ENCODE assay signal across 20 mouse cellular contexts in genomic region chr10:87913852-87914251, GRCm38 (mm10). TPM values are rescaled to one million over a fixed set of nuclear protein-coding genes. Genes with fewer than 3 reads are reported as not detected.
DNase-seq lines count a peak whose midpoint lies in the region; ATAC-seq and TF ChIP-seq lines count a peak whose summit lies in the region.
"Had no signal": no experiment of that assay in that cellular context is flagged by ENCODE, and none has a peak within 500 bp of the region (broad histone marks: within the 10 kb centered on the region; RNA-seq: fewer than 3 reads in every experiment).

No protein-coding gene starts in this region.

- ATAC-seq in liver, embryonic 12.5 days = no peak
- ATAC-seq: activated CD4-positive, CD25-positive, alpha-beta regulatory T cell, adult 4 months; CD4-positive, CD25-positive, alpha-beta regulatory T cell, adult 4 months; Patski had no signal

- TF ChIP-seq CTCF in liver, adult 2 months (IDR thresholded peaks at IDR 0.05; ENCODE audit: low read depth, low read length) = no peak

- WGBS in liver, adult 2 months = 49% methylated on average over 3 of the region's 3 CpGs
- WGBS in liver, embryonic 12.5 days (ENCODE audit: insufficient replicate concordance) = 68% methylated on average over 3 of the region's 3 CpGs

- H3K9ac ChIP-seq in liver, adult 2 months (ENCODE audit: low read depth, low read length) = 0 out of 2 replicates have a peak overlapping the region, but pooled peaks have one; percentile 7
- H3K9ac ChIP-seq in liver, embryonic 12.5 days = no peak overlapping the region

- no peak overlapping the region for H3K4me2 ChIP-seq in liver, embryonic 12.5 days

- peaks cover 53% of the 10 kb centered on the region for H3K36me3 ChIP-seq in liver, adult 2 months (ENCODE audit: control insufficient read depth, insufficient read depth, low read length)
- H3K36me3 ChIP-seq in liver, embryonic 12.5 days = no peaks in the 10 kb centered on the region
- H3K36me3 ChIP-seq: G1E had no signal

- H3K4me1 ChIP-seq in liver, adult 2 months (ENCODE audit: control insufficient read depth, insufficient read depth, low read length) = peaks cover 22% of the 10 kb centered on the region
- H3K4me1 ChIP-seq in liver, embryonic 12.5 days = no peaks in the 10 kb centered on the region

- TF ChIP-seq POLR2A in liver, adult 2 months (IDR thresholded peaks at IDR 0.05; ENCODE audit: extremely low read depth, insufficient read depth, low read length) = no peak

- H3K27me3 ChIP-seq in liver, adult 2 months (ENCODE audit: control insufficient read depth, insufficient read depth, low read length) = no peaks in the 10 kb centered on the region
- H3K27me3 ChIP-seq in liver, embryonic 12.5 days (replicated peaks) = no peaks in the 10 kb centered on the region
- H3K27me3 ChIP-seq: CH12.LX, Patski had no signal

- no peaks in the 10 kb centered on the region for H3K9me3 ChIP-seq in liver, embryonic 12.5 days (replicated peaks)

- no peak overlapping the region for H3K4me3 ChIP-seq in liver, adult 2 months (ENCODE audit: insufficient read depth, low read depth, low read length)
- no peak overlapping the region for H3K4me3 ChIP-seq in liver, embryonic 12.5 days

- DNase-seq in heart, adult 11 months = peak; percentile 83
- DNase-seq in heart, adult 18-20 months = no peak
- DNase-seq in liver, adult 2 months (ENCODE audit: extremely low read depth, low read depth, low spot score) = peak; percentile 56
- DNase-seq: adrenal gland, adult 2 months; adrenal gland, adult 8-10 months; adrenal gland, postnatal 10 days; adrenal gland, postnatal 14 days; adrenal gland, postnatal 25 days; adrenal gland, postnatal 36 days; B cell, adult 2 months; cerebellum, adult 11 months; cerebellum, adult 11-12 months; cerebellum, adult 18-20 months had no signal

- H3K79me2 ChIP-seq in liver, adult 2 months (ENCODE audit: control insufficient read depth, insufficient read depth, low read length) = no peaks in the 10 kb centered on the region

- peak overlapping the region; percentile 48 for H3K27ac ChIP-seq in liver, adult 2 months (replicated peaks; ENCODE audit: insufficient read depth, low read depth, low read length)
- no peak overlapping the region for H3K27ac ChIP-seq in liver, embryonic 12.5 days

RNA-seq across cellular contexts. Expression of gene Igf1, which starts 55.8 kb away (rescaled TPM):
- 10 to 100 TPM; 11.2 to 13.4 TPM for total RNA-seq in heart, adult 18-20 months (2021)
- total RNA-seq in liver, adult 2 months (2014; rRNA removed) = 244 and 252 TPM in 2 replicates
- polyA plus RNA-seq in liver, adult 2 months (2012; rRNA removed) = 1,223 and 1,483 TPM in 2 replicates
- 11.2 and 11.5 TPM in 2 replicates for polyA plus RNA-seq in liver, embryonic 12.5 days (2016; fragmentation: Nextera tagmentation; extraction: Ambion mirVana)
- total RNA-seq: CH12.LX, MEL had no signal

Comparison
In these comparisons a context has a peak if more than half of its experiments do, and no peak if none do; other contexts are left out.
1. DNase-seq: peak in heart, adult 11 months (single experiment) and liver, adult 2 months (single experiment); none in heart, adult 18-20 months (0 of 2).
2. RNA of gene Igf1, which starts 55.8 kb away (total RNA-seq): 244 to 252 TPM in liver, adult 2 months; 11.2 to 13.4 TPM in heart, adult 18-20 months; every median in the first group is over 10 times any median in the second.